Mouse (Mus musculus) embryonic facial prominence, embryonic 12.5 days (tissue): ENCODE results near the gene Ifi211. TPM values are rescaled to one million over a fixed set of nuclear protein-coding genes. Genes with fewer than 3 reads are reported as not detected.
"Not testable (repeated sequence)": the region's sequence is repeated elsewhere in the genome, so short reads cannot be mapped to it uniquely, and the experiment has no call there.

Source experiments
- ATAC-seq: fragments of 200-750 bp; cut with Nextera tagmentation; 2 replicates; pipeline ENCODE4 v1.8.0; 2017; ENCODE audit not compliant: insufficient number of reproducible peaks, insufficient read depth, low FRiP score, low TSS enrichment
- H3K27ac ChIP-seq: fragments of 300-500 bp; sonication (generic); 2 replicates; pipeline ENCODE4 v1.5.1; 2016; ENCODE audit warnings: mild to moderate bottlenecking
- H3K27me3 ChIP-seq: fragments of 300-500 bp; sonication (generic); 2 replicates; pipeline ENCODE4 v1.6.1; 2016; ENCODE audit warnings: mild to moderate bottlenecking, moderate library complexity
- H3K36me3 ChIP-seq: fragments of 300-500 bp; sonication (generic); 2 replicates; pipeline ENCODE4 v1.6.1; 2016; ENCODE audit warnings: mild to moderate bottlenecking
- H3K4me1 ChIP-seq: fragments of 300-500 bp; sonication (generic); 2 replicates; pipeline ENCODE4 v1.6.1; 2016
- H3K4me2 ChIP-seq: fragments of 300-500 bp; sonication (generic); replicated peaks from 2 replicates; pipeline ENCODE4 v1.6.1; 2016; ENCODE audit warnings: mild to moderate bottlenecking, moderate library complexity
- H3K4me3 ChIP-seq: fragments of 300-500 bp; sonication (generic); 2 replicates; pipeline ENCODE4 v1.5.1; 2016; ENCODE audit warnings: mild to moderate bottlenecking
- H3K9ac ChIP-seq: fragments of 300-500 bp; sonication (generic); 2 replicates; pipeline ENCODE4 v1.6.1; 2016; ENCODE audit warnings: mild to moderate bottlenecking, moderate library complexity
- H3K9me3 ChIP-seq: fragments of 300-500 bp; sonication (generic); 2 replicates; pipeline ENCODE4 v1.6.1; 2016; ENCODE audit warnings: mild to moderate bottlenecking, moderate library complexity
- WGBS: fragments of 180-500 bp; shearing (Covaris S2); methylation state at CpG from one replicate; pipeline ENCODE4 v1.1.7; 2016; 5-methylcytosine and 5-hydroxymethylcytosine counted together
- polyA plus RNA-seq: library from polyadenylated mRNA; unstranded; fragments of >200 nt; fragmentation: Nextera tagmentation; extraction: Ambion mirVana; gene quantifications from 2 replicates; pipeline ENCODE4 v1.2.1, GENCODE M21; 2016

The Ifi211 gene
- polyA plus RNA-seq, 1 experiment from 2014 or later, result 0.52 TPM

DNA sequence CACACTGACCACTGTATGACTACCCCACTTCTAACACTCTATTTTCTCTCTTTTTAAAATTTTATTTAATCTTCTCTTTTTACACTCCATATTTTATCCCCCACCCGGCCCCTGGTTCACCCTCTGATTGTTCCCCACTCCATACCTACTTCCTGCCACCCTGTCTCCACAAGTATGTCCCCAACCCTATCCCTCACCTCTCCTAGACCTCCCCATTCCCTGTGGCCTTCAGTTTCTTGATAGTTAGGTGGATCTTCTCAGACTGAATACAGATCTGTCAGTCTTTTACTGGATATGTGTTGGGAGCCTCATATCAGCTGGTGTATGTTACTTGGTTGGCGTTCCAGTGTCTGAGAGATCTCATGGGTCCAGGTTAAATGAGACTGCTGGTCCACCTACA is 1.7 kb upstream of the Ifi211 start:
- Histone ChIP-seq H3K4me3 (no peak overlapping the region), H3K4me1 (no peaks in the 10 kb centered on the region), H3K9ac (no peak overlapping the region), H3K36me3 (no peaks in the 10 kb centered on the region), H3K4me2 (no peak overlapping the region), H3K9me3 (no peaks in the 10 kb centered on the region), H3K27ac (no peak overlapping the region), H3K27me3 (no peaks in the 10 kb centered on the region)
- 80% methylated on average over 2 of the region's 2 CpGs for WGBS
- no peak for ATAC-seq

- H3K27ac ChIP-seq, H3K27me3 ChIP-seq, H3K4me3 ChIP-seq, H3K4me2 ChIP-seq, H3K36me3 ChIP-seq, H3K9me3 ChIP-seq, ATAC-seq, H3K4me1 ChIP-seq, H3K9ac ChIP-seq: not testable (repeated sequence)
Observed at GRCm38 (mm10) chr1:173913256-173913791, 478 bp upstream of the Ifi211 start.

DNA sequence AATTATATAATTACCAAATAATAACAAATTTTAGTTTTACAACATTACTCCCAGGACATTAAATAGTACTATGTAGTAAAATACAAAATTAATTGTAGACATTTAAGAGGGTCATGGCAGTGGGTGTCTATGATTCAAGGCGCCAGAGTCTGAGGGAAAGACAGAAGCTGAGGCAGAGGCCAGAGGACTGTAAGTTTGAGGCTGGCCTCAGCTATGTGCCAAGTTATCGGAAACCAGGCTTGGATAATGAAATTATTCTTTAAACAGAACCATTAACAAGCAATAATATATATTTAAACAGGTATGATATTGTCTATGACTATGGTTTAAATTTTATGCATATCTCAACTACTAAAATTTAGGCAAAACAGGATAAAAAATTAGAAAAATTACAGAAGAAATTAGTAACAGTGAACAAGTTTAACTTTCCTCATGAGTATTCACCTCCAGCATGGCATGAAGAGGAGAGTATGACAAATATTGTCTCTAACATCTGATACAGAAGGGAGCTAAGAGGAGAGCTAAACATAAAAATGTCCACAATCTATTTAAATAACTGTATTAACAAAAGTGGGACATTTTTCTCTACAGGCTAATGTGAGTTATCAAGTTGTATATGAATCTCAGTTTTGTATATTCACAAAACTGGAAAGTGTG is 910 bp downstream of the Ifi211 start:
- ATAC-seq, result no peak
- no peaks in the 10 kb centered on the region for H3K27me3 ChIP-seq
- H3K27ac ChIP-seq, result no peak overlapping the region
- 87% methylated on average over 2 of the region's 2 CpGs for WGBS
- H3K4me1 ChIP-seq, result no peaks in the 10 kb centered on the region
- no peak overlapping the region for H3K9ac ChIP-seq
- H3K36me3 ChIP-seq, result no peaks in the 10 kb centered on the region
- H3K4me2 ChIP-seq, result no peak overlapping the region
- no peaks in the 10 kb centered on the region for H3K9me3 ChIP-seq
- H3K4me3 ChIP-seq, result no peak overlapping the region

DNA sequence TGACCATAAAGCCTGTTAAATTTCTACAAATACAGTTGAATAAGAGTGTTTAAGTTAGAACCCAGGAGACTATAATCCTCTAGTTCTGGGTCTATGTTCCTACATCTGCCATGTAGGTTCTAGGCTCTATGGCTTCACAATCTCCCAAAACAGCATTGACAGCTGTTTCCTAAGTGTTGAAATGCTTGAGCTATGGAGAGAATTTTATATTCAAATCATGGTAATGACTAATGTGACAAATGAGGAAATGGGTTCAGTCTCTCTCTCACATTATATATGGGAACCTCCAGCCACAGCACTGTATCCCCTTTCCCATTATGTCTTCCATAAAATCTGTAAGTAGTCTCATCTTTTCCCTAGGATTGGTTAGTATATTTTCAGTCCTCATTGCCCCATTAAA is 4.5 kb downstream of the Ifi211 start:
- not testable (repeated sequence) for H3K27me3 ChIP-seq, H3K36me3 ChIP-seq, H3K9me3 ChIP-seq, H3K9ac ChIP-seq, H3K4me1 ChIP-seq, H3K4me3 ChIP-seq, H3K4me2 ChIP-seq, H3K27ac ChIP-seq, ATAC-seq

DNA sequence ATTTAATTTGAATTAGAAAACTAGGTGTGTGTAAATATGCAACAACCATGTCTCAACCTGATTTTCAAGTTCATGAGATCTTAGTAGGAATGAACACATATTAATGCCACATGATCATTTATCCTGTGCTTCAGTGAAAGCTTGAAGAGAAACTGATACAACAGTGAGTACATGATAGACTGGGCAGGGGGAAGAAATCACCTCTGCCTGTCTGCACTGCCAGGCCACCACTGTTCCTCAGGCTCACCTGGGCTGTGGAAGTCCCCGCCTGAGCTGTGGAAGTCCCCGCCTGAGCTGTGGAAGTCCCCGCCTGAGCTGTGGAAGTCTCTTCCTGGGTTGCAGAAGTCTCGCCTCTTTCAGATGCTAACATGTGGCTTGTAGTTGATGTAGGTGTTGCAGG is 7.0 kb downstream of the Ifi211 start:
- not testable (repeated sequence) for H3K27ac ChIP-seq, H3K9ac ChIP-seq, H3K27me3 ChIP-seq, H3K9me3 ChIP-seq, H3K4me2 ChIP-seq, H3K4me3 ChIP-seq, H3K4me1 ChIP-seq, H3K36me3 ChIP-seq, ATAC-seq
- 88% methylated on average over 4 of the region's 4 CpGs for WGBS

DNA sequence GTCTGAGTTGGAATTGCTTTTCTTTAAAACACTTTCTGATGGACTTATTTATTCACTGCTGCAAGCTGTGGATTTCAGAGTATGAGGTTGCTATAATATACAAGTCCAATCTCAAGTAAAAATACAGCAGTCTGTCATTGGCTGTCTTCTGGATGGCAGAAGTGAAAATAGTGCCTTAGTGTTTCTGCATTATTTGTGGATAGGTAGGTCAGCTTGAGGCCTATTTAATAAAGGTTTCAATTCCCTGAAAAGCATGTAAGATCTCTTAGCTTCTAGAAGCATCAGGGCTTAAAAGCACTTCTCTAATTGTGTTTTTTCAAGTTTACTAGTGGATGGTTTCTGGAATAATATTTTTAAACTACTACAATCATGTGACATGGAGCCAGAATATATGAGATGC is 23.1 kb downstream of the Ifi211 start:
- not testable (repeated sequence) for H3K27ac ChIP-seq, H3K4me1 ChIP-seq, ATAC-seq, H3K36me3 ChIP-seq, H3K27me3 ChIP-seq, H3K9ac ChIP-seq, H3K4me3 ChIP-seq, H3K9me3 ChIP-seq, H3K4me2 ChIP-seq

- H3K27ac ChIP-seq, ATAC-seq, H3K4me2 ChIP-seq, H3K4me3 ChIP-seq, H3K9me3 ChIP-seq, H3K36me3 ChIP-seq, H3K9ac ChIP-seq, H3K27me3 ChIP-seq, H3K4me1 ChIP-seq: not testable (repeated sequence)
- 80% methylated on average over 1 of the region's 2 CpGs for WGBS
Observed at GRCm38 (mm10) chr1:173887026-173887787, 25.6 kb downstream of the Ifi211 start.

DNA sequence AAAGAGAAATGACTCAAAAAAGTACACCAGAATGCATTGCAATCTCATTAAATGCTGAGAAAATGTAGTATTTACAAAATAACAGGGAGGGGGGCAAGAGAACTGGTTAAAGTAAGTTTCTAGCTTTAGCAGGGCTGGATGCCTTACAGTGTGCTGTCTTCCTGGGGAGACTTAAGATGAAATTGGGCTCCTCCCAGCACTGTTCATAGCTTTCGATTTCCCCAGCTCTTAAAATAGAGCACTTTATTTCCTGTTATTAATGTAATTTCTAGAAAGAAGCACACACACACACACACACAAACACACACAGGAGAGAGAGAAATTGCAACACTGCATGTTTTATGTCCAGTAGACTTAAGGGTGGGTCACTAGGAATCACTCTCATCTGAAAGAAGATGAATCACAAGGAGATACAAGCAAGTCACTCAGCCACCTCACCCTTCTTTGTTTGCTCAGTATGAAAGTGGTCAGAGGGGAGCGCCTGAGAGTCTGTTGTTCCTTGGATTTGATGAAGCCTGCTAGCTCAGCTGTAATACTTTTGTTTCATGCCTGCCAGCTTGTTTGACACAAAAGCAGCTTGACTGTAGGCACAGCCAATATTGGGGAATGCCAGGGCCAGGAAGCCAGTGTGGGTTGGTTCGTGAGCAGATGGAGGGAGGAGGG is 32.7 kb downstream of the Ifi211 start:
- not testable (repeated sequence) for H3K9ac ChIP-seq, H3K9me3 ChIP-seq, H3K27me3 ChIP-seq, H3K27ac ChIP-seq, H3K36me3 ChIP-seq, H3K4me1 ChIP-seq, H3K4me3 ChIP-seq, H3K4me2 ChIP-seq, ATAC-seq
- 68% methylated on average over 3 of the region's 3 CpGs for WGBS

DNA sequence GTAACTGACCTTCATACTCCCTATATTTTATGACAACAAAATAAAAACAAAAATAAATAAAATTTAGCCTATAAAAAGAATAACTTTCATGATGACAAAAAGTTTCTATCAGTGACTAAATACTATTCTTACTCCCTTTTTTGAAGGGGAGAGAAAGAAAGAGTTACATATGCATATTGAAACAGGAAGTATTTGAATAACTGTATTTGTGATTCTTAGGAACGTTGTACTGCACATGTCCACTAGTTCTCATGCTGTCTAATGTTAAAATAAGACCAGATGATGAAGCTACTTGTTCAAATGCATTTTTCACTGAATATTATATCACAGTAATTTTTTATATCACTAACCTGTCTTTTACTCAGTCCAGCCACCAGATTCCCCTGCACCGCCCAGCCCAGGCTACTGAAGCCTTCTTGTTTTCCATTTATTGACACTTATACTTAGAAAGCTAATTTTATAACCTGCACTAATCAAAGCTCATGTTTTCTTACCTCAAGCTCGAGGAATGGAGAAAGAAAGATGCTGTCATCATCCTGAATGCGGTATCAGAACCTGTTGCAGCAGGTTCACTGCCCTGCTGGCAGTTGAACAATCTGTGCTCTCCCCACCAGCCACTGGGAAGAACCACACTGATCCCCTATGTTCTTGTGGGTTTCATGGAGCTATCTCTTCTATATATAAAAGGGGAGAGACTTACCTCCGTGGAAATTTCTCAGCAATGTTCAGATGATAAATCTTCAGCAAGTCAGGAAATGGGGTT is 33.4 kb downstream of the Ifi211 start:
- WGBS, result 78% methylated on average over 5 of the region's 5 CpGs
- H3K36me3 ChIP-seq, ATAC-seq, H3K4me1 ChIP-seq, H3K9ac ChIP-seq, H3K9me3 ChIP-seq, H3K4me3 ChIP-seq, H3K4me2 ChIP-seq, H3K27me3 ChIP-seq, H3K27ac ChIP-seq: not testable (repeated sequence)

- H3K4me3 ChIP-seq, ATAC-seq, H3K9ac ChIP-seq, H3K4me2 ChIP-seq, H3K36me3 ChIP-seq, H3K9me3 ChIP-seq, H3K27me3 ChIP-seq, H3K4me1 ChIP-seq, H3K27ac ChIP-seq: not testable (repeated sequence)
- WGBS, result 81% methylated on average over 6 of the region's 6 CpGs
Observed at GRCm38 (mm10) chr1:173878264-173878663, 34.6 kb downstream of the Ifi211 start.

DNA sequence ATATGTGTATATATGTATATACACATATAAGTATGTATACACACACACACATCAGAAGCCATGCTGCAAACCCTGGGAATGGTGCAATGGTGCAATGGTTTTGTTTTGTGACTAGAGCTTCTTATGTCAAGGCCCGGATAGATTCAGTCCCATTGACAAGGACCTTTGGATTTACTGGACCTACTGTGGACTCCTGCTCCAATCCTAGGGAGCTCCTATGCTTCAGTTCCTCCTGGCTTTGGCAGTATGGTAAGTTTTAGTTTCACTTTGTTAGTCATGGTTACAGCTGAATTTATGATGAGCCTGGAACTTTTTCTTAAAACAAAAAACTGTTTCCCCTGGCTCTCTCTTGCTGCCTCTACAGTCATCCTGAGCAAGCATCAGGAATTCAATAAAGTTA is 35.7 kb downstream of the Ifi211 start:
- H3K36me3 ChIP-seq, H3K9ac ChIP-seq, H3K27me3 ChIP-seq, H3K4me1 ChIP-seq, H3K4me2 ChIP-seq, ATAC-seq, H3K4me3 ChIP-seq, H3K27ac ChIP-seq, H3K9me3 ChIP-seq: not testable (repeated sequence)
- WGBS, result 78% methylated on average over 1 of the region's 1 CpGs
